ENCODE assay signal across 21 mouse cellular contexts in the genomic region with DNA sequence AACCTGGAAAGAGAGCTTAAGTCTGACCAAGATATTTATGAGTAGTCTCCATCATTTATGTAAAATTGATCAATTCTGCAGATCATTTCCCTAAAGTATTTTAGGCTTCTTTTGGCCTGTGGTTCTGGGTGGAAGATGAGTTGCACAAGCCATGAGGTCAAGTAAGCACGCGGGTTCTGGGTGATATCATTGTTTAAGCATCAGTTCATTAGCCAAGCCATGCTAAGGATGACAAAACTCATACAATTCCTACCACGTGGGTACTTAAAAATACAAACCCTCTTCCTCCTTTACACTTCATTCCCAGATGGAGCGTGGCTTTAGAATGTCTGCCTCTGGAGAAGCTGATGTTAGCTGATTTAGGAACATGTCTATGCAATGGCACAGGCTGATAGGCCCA. TPM values are rescaled to one million over a fixed set of nuclear protein-coding genes. Genes with fewer than 3 reads are reported as not detected.
DNase-seq lines count a peak whose midpoint lies in the region; ATAC-seq and TF ChIP-seq lines count a peak whose summit lies in the region.
"Had no signal": no experiment of that assay in that cellular context is flagged by ENCODE, and none has a peak within 500 bp of the region (broad histone marks: within the 10 kb centered on the region; RNA-seq: fewer than 3 reads in every experiment).

No protein-coding gene starts in this region.

- in situ Hi-C loops in Patski (cut with MboI; ENCODE audit: low pct_unique_long_range_greater_than_20kb), result no loop called here

- H3K4me1 ChIP-seq in kidney, adult 2 months (ENCODE audit: control insufficient read depth, insufficient read depth, low read length), result peaks cover 8% of the 10 kb centered on the region; the same call in 1 of the 2 replicates
- H3K4me1 ChIP-seq: forebrain, embryonic 10.5 days; hindbrain, embryonic 15.5 days; intestine, embryonic 15.5 days; kidney, embryonic 15.5 days; liver, embryonic 15.5 days; midbrain, embryonic 12.5 days had no signal

- H3K36me3 ChIP-seq in kidney, adult 2 months (ENCODE audit: control insufficient read depth, insufficient read depth, low read length), result no peaks in the 10 kb centered on the region
- H3K36me3 ChIP-seq: embryonic facial prominence, embryonic 15.5 days; hindbrain, embryonic 15.5 days; intestine, embryonic 15.5 days; liver, embryonic 15.5 days; midbrain, embryonic 12.5 days had no signal

- peak overlapping the region; percentile 62 for H3K27ac ChIP-seq in gastrocnemius, adult 2 months
- H3K27ac ChIP-seq in kidney, adult 2 months (ENCODE audit: insufficient read depth, low read depth, low read length), result no peak overlapping the region
- H3K27ac ChIP-seq: embryonic facial prominence, embryonic 15.5 days; forebrain, embryonic 10.5 days; hindbrain, embryonic 15.5 days; intestine, embryonic 15.5 days; kidney, embryonic 15.5 days; limb, embryonic 13.5 days; liver, embryonic 15.5 days; midbrain, embryonic 12.5 days had no signal

- no peak for DNase-seq in gastrocnemius, adult 2 months
- DNase-seq in gastrocnemius, postnatal 14 days, result no peak
- DNase-seq in 3134 (ENCODE audit: extremely low read depth, insufficient read length, low spot score), result peak; percentile 42
- no peak for DNase-seq in Patski (ENCODE audit: low read depth, low spot score)
- no peak for DNase-seq in kidney, adult 2 months
- no peak for DNase-seq in cerebellum, adult 8-10 months
- DNase-seq: adrenal gland, postnatal 10 days; B cell, adult 2 months; cerebellum, adult 11 months; cerebellum, postnatal 25 days; lung, postnatal 10 days; thymus, postnatal 14 days had no signal

- intact Hi-C loops in gastrocnemius, adult 2 months (cut with DNase I), result no loop called here
- intact Hi-C loops in gastrocnemius, postnatal 14 days (cut with DNase I; ENCODE audit: low total_unique reads), result no loop called here

- peak; percentile 75 for ATAC-seq in Patski
- peak; percentile 78 for ATAC-seq in megakaryocyte, adult 5-6 weeks (ENCODE audit: poor library complexity, severe bottlenecking)
- ATAC-seq: intestine, embryonic 15.5 days had no signal

- TF ChIP-seq POLR2A in kidney, adult 2 months (IDR thresholded peaks at IDR 0.05; ENCODE audit: low read depth, low read length), result no peak

- TF ChIP-seq CTCF in gastrocnemius, adult 2 months (IDR thresholded peaks at IDR 0.05), result no peak
- no peak for TF ChIP-seq CTCF in Patski (IDR thresholded peaks at IDR 0.05)
- no peak for TF ChIP-seq CTCF in kidney, adult 2 months (conservative IDR thresholded peaks at IDR 0.05; ENCODE audit: insufficient read depth, insufficient read length, low read depth, low read length)

- H3K4me3 ChIP-seq in gastrocnemius, adult 2 months, result no peak overlapping the region
- H3K4me3 ChIP-seq in kidney, adult 2 months (ENCODE audit: insufficient read depth, low read depth, low read length), result no peak overlapping the region
- H3K4me3 ChIP-seq: embryonic facial prominence, embryonic 15.5 days; forebrain, embryonic 10.5 days; hindbrain, embryonic 15.5 days; intestine, embryonic 15.5 days; kidney, embryonic 15.5 days; limb, embryonic 13.5 days; liver, embryonic 15.5 days; midbrain, embryonic 12.5 days had no signal

- WGBS in kidney, adult 2 months, result 62% methylated on average over 4 of the region's 4 CpGs

- POLR2A ChIA-PET in Patski (lab: Charles Lee), result interaction anchor here (0.7 to 1.2 kb wide), 2 partner anchors 18 to 19 kb away, joined by 3 read pairs; no protein-coding TSS in a partner anchor

- CTCF ChIA-PET in Patski (lab: Charles Lee), result interaction anchor here (1.5 to 1.8 kb wide), 2 partner anchors 11 to 16 kb away, joined by 4 to 7 read pairs; no protein-coding TSS in a partner anchor

- H3K27me3 ChIP-seq in Patski, result no peaks in the 10 kb centered on the region
- no peaks in the 10 kb centered on the region for H3K27me3 ChIP-seq in kidney, adult 2 months (replicated peaks; ENCODE audit: control insufficient read depth, insufficient read depth, low read length)
- H3K27me3 ChIP-seq: embryonic facial prominence, embryonic 15.5 days; hindbrain, embryonic 15.5 days; intestine, embryonic 15.5 days; kidney, embryonic 15.5 days; limb, embryonic 13.5 days; liver, embryonic 15.5 days; midbrain, embryonic 12.5 days had no signal

RNA-seq across cellular contexts. Expression of a gene that starts 18.0 kb away (rescaled TPM):
- total RNA-seq in gastrocnemius, adult 2 months (2021), result 1 to 10 TPM; 3.5 to 5.1 TPM
- total RNA-seq in gastrocnemius, postnatal 14 days (2021), result 10 to 100 TPM; 11.0 to 13.9 TPM
- 33.4 TPM for polyA plus RNA-seq in Patski (2021)
- 7.7 and 8.5 TPM in 2 replicates for total RNA-seq in megakaryocyte, adult 5-6 weeks (2015)
- total RNA-seq in megakaryocyte, adult 5-6 weeks (2017), result 12.0 and 13.3 TPM in 2 replicates
- polyA plus RNA-seq in kidney, adult 2 months (2012; rRNA removed), result 9.4 and 10.4 TPM in 2 replicates
